Mouse (Mus musculus) midbrain, embryonic 14.5 days (tissue): Measurements from ENCODE around the gene Cycs. TPM values are rescaled to one million over a fixed set of nuclear protein-coding genes. Genes with fewer than 3 reads are reported as not detected.
"Not testable (repeated sequence)": the region's sequence is repeated elsewhere in the genome, so short reads cannot be mapped to it uniquely, and the experiment has no call there.

ENCODE experiments used
- ATAC-seq: fragments of 200-750 bp; cut with Nextera tagmentation; 2 replicates; pipeline ENCODE4 v1.8.0; 2017; ENCODE audit warnings: moderate number of reproducible peaks, moderate library complexity; ENCODE audit not compliant: low FRiP score, low TSS enrichment
- DNase-seq: peaks from one replicate; pipeline ENCODE4 v3.0.0-alpha.2; 2015
- H3K27ac ChIP-seq: fragments of 300-500 bp; sonication (generic); replicated peaks from 2 replicates; pipeline ENCODE4 v1.5.1; 2014; ENCODE audit warnings: mild to moderate bottlenecking, low read depth, low read length, moderate library complexity
- H3K27me3 ChIP-seq: fragments of 300-500 bp; sonication (generic); 2 replicates; pipeline ENCODE4 v1.6.1; 2014; ENCODE audit warnings: low read length, control low read depth, mixed read lengths; ENCODE audit not compliant: control insufficient read depth, insufficient read depth
- H3K36me3 ChIP-seq: fragments of 300-500 bp; sonication (generic); 2 replicates; pipeline ENCODE4 v1.6.1; 2014; ENCODE audit warnings: low read length, control low read depth; ENCODE audit not compliant: control insufficient read depth, insufficient read depth
- H3K4me1 ChIP-seq: fragments of 300-500 bp; sonication (generic); 2 replicates; pipeline ENCODE4 v1.6.1; 2014; ENCODE audit warnings: mild to moderate bottlenecking, antibody characterized with exemption, low read length, control low read depth; ENCODE audit not compliant: control insufficient read depth, insufficient read depth
- H3K4me2 ChIP-seq: fragments of 300-500 bp; sonication (generic); 2 replicates; pipeline ENCODE4 v1.6.1; 2014; ENCODE audit warnings: mild to moderate bottlenecking, low read length, moderate library complexity
- H3K4me3 ChIP-seq: fragments of 300-500 bp; sonication (generic); replicated peaks from 2 replicates; pipeline ENCODE4 v1.5.1; 2014; ENCODE audit warnings: low read depth, low read length
- H3K9ac ChIP-seq: fragments of 300-500 bp; sonication (generic); replicated peaks from 2 replicates; pipeline ENCODE4 v1.6.1; 2014; ENCODE audit warnings: mild to moderate bottlenecking, low read length, moderate library complexity
- H3K9me3 ChIP-seq: fragments of 300-500 bp; sonication (generic); 2 replicates; pipeline ENCODE4 v1.6.1; 2016; ENCODE audit warnings: low read length, control low read depth, mixed read lengths; ENCODE audit not compliant: control insufficient read depth
- WGBS: fragments of 180-500 bp; shearing (Covaris S2); extraction: QIAGEN DNeasy Blood & Tissue Kit; methylation state at CpG from one replicate; pipeline ENCODE4 v1.1.7; 2014; 5-methylcytosine and 5-hydroxymethylcytosine counted together
- polyA plus RNA-seq: library from polyadenylated mRNA; unstranded; fragments of >200 nt; fragmentation: Nextera tagmentation; extraction: Ambion mirVana; gene quantifications from 2 replicates; pipeline ENCODE4 v1.2.1, GENCODE M21; 2014

Gene Cycs
- polyA plus RNA-seq, 1 experiment from 2014 or later = 70.5 TPM

DNA sequence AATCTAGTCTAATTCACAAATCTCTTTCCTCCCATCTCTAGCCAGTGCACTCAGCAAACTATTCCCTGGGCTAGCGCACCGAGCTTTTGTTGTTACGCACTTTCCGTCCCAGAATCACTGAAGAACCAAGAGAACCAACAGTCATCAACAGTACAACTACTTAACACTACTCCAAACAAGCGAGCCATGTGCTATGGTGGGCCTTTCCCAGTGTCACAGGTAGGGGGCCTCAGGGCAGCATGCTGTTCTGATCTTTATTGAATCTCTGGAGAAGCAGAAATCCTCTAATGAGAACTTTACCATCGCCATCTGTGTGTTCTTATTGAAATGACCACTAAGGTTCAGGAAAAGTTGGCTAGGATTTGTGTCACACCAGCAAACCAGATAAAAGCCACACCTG is 8.8 kb downstream of the Cycs start:
- H3K4me3 ChIP-seq = no peak overlapping the region
- no peak overlapping the region for H3K4me2 ChIP-seq
- H3K27ac ChIP-seq = no peak overlapping the region
- H3K9ac ChIP-seq = no peak overlapping the region
- H3K36me3 ChIP-seq = peaks cover 6% of the 10 kb centered on the region
- no peaks in the 10 kb centered on the region for H3K27me3 ChIP-seq
- no peaks in the 10 kb centered on the region for H3K4me1 ChIP-seq
- WGBS = 86% methylated on average over 6 of the region's 6 CpGs
- DNase-seq (no peak), ATAC-seq (no peak)
- H3K9me3 ChIP-seq = no peaks in the 10 kb centered on the region

GRCm38 (mm10) chr6:50554223-50554622 is 12.1 kb downstream of the Cycs start:
- not testable (repeated sequence) for H3K36me3 ChIP-seq, H3K4me3 ChIP-seq, H3K9ac ChIP-seq, H3K4me2 ChIP-seq, DNase-seq, H3K4me1 ChIP-seq, H3K27ac ChIP-seq, H3K9me3 ChIP-seq, H3K27me3 ChIP-seq, ATAC-seq
- 85% methylated on average over 2 of the region's 2 CpGs for WGBS

- ATAC-seq = no peak
- no peak for DNase-seq
- H3K4me2 ChIP-seq = no peak overlapping the region
- H3K4me1 ChIP-seq = no peaks in the 10 kb centered on the region
- no peak overlapping the region for H3K4me3 ChIP-seq
- no peak overlapping the region for H3K27ac ChIP-seq
- H3K9ac ChIP-seq = no peak overlapping the region
- 82% methylated on average over 5 of the region's 5 CpGs for WGBS
- H3K36me3 ChIP-seq = no peaks in the 10 kb centered on the region
- H3K9me3 ChIP-seq = no peaks in the 10 kb centered on the region
- H3K27me3 ChIP-seq = no peaks in the 10 kb centered on the region
Measured at GRCm38 (mm10) chr6:50552881-50553518, 13.3 kb downstream of the Cycs start.

DNA sequence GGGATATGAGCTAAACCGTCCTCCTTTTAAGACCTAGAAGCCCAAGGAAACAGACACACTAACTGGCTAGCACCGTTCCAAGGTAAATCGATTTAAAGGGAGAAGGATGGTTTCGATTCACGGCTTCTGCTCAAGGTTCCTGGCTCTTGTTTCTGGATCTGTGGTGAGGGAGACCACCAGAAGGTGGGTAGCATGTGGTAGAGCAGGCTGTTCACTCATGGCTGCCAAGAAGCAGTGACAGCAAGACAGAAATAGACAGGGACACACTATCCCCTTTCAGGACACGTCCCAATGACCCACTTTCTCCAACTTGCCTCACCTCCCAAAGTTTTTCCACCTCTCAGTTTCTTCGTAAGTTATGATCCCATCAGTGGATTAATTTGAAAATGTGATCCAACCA is 16.5 kb downstream of the Cycs start:
- Histone ChIP-seq H3K9me3 (no peaks in the 10 kb centered on the region), H3K27ac (no peak overlapping the region), H3K4me1 (no peaks in the 10 kb centered on the region), H3K36me3 (no peaks in the 10 kb centered on the region), H3K4me3 (no peak overlapping the region), H3K27me3 (no peaks in the 10 kb centered on the region), H3K9ac (no peak overlapping the region), H3K4me2 (no peak overlapping the region)
- DNase-seq (no peak), ATAC-seq (no peak)
- 85% methylated on average over 7 of the region's 7 CpGs for WGBS

DNA sequence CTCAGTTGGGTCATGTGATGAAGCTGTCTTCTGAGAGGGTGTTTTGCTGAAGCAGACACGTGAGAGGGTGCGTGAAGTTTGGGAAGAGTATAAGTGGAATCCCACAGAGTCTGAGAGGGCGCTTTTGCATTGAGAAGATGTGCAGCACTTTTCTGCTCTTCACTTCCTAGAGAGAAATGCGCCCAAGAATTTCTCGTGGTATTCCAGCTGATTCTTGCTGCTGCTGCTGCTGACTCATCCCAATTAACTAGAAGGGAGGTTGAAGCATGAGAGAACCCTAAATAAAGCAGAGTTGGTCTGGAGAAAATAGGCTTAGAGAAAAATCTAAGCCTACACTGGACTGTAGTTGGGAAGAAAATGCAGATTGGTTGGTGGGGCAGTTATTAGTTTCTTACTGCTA is 17.3 kb downstream of the Cycs start:
- no peaks in the 10 kb centered on the region for H3K27me3 ChIP-seq
- WGBS = 87% methylated on average over 5 of the region's 5 CpGs
- ATAC-seq (no peak), DNase-seq (no peak)
- H3K27ac ChIP-seq = no peak overlapping the region
- no peaks in the 10 kb centered on the region for H3K9me3 ChIP-seq
- H3K4me1 ChIP-seq = no peaks in the 10 kb centered on the region
- H3K9ac ChIP-seq = no peak overlapping the region
- no peak overlapping the region for H3K4me2 ChIP-seq
- no peaks in the 10 kb centered on the region for H3K36me3 ChIP-seq
- no peak overlapping the region for H3K4me3 ChIP-seq

DNA sequence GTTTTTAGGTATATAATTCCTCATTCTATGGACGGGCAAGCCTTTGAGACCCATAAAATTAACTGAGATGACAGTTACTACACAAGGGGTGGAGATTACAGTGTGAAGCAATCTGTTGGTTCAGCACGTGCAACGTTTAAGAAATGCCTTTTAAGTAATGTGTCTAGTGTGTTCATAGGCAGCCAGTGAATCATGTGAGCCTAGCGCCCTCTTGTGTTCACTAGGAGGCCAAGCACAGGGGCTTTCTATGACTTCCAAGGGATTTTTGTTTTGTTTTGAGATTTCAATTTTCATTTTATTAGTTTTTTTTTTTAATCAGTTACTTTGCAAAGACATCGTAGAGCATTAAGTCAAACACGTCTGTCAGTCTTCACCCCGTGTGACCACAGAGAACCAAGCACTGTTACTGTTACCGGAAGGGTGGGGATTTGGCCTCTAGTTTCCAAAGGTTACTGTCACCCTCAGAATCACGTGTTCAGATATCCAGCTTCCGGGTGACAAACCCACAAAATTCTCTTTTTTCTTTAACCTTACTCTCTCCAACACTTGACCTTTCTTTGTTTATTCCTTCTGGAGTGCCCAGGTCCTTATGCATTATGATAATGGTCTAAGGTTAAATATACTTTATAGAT is 20.8 kb downstream of the Cycs start:
- Histone ChIP-seq H3K4me3 (no peak overlapping the region), H3K4me1 (no peaks in the 10 kb centered on the region), H3K4me2 (no peak overlapping the region), H3K27me3 (no peaks in the 10 kb centered on the region), H3K36me3 (no peaks in the 10 kb centered on the region), H3K9me3 (no peaks in the 10 kb centered on the region), H3K27ac (no peak overlapping the region), H3K9ac (no peak overlapping the region)
- DNase-seq (peak; percentile 83), ATAC-seq (no peak)
- 31% methylated on average over 10 of the region's 10 CpGs for WGBS

- 92% methylated on average over 1 of the region's 1 CpGs for WGBS
- Histone ChIP-seq H3K9ac (no peak overlapping the region), H3K4me1 (no peaks in the 10 kb centered on the region), H3K36me3 (no peaks in the 10 kb centered on the region), H3K9me3 (no peaks in the 10 kb centered on the region), H3K4me3 (no peak overlapping the region), H3K27ac (no peak overlapping the region), H3K27me3 (no peaks in the 10 kb centered on the region), H3K4me2 (no peak overlapping the region)
- ATAC-seq (no peak), DNase-seq (no peak)
Measured at GRCm38 (mm10) chr6:50542535-50542934, 23.8 kb downstream of the Cycs start.

DNA sequence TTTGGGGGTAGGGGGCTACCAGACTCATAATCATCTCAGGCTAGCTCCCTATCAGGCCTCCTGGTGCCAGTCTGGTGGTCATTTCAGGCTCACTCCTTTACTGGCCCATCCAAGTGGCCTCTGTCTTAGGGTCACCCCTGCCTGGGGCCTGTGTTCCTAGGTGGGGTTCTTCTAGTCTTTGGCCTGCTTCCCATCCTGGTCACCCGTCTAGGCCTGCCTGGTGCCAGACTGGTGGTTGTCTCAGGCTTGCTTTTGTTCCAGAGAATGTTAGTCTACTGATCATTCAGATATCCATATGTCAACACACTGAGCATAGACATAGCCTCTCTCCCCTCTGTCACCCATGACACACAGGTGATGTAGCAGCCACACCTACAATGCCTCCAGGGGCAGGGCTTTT is 26.7 kb downstream of the Cycs start:
- Histone ChIP-seq H3K4me1 (no peaks in the 10 kb centered on the region), H3K27me3 (no peaks in the 10 kb centered on the region), H3K9me3 (no peaks in the 10 kb centered on the region), H3K27ac (no peak overlapping the region), H3K4me3 (no peak overlapping the region), H3K4me2 (no peak overlapping the region), H3K9ac (no peak overlapping the region), H3K36me3 (no peaks in the 10 kb centered on the region)
- no peak for ATAC-seq
- no peak for DNase-seq
- 84% methylated on average over 1 of the region's 1 CpGs for WGBS

DNA sequence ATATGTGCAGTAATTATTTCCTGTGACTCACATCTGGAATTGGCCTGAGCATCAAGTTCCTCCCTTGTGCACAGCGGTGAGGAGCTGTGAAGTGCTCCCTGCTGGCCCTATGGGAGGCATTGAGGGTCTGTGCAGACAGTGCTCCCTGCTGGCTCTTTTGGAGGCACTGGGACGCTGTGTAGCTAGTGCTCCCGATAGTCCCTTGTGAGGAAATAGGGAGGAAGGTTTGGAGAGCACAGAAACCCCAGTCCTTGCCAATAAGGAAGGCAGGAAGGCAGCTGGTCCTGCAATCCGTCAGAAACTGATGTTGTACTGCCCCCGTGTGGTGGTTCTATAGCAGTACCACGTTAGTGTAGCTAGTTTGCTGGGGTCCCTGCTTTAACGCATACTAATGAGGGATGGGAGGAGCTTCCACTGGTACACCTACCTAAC is 29.9 kb downstream of the Cycs start:
- H3K27ac ChIP-seq = no peak overlapping the region
- no peak overlapping the region for H3K4me2 ChIP-seq
- 11% methylated on average over 7 of the region's 7 CpGs for WGBS
- H3K36me3 ChIP-seq = no peaks in the 10 kb centered on the region
- H3K4me1 ChIP-seq = no peaks in the 10 kb centered on the region
- ATAC-seq (peak; percentile 43), DNase-seq (peak; percentile 95)
- H3K9ac ChIP-seq = no peak overlapping the region
- H3K27me3 ChIP-seq = no peaks in the 10 kb centered on the region
- no peak overlapping the region for H3K4me3 ChIP-seq
- H3K9me3 ChIP-seq = no peaks in the 10 kb centered on the region
